Mouse (Mus musculus) liver, postnatal 0 days (tissue): ENCODE measurements around the gene Vsnl1.

Experiments
- CTCF ChIP-seq: sonication (generic); IDR thresholded peaks from 2 replicates; pipeline ENCODE4 v1.5.1; 2016; ENCODE audit warnings: antibody characterized with exemption, low read depth
- EP300 ChIP-seq: IDR thresholded peaks from 2 replicates; pipeline ENCODE4 v1.6.1; 2016; ENCODE audit warnings: antibody characterized with exemption, low read depth, mild to moderate bottlenecking

GRCm38 (mm10) chr12:11456632-11457031 lies 20.2 kb upstream of the Vsnl1 start:
- TF ChIP-seq CTCF (no peak), EP300 (no peak)
